Mouse (Mus musculus): Measurements from ENCODE around the gene Tnr. TPM values are rescaled to one million over a fixed set of nuclear protein-coding genes. Genes with fewer than 3 reads are reported as not detected.

The Tnr gene
- total RNA-seq, 2 experiments from 2014 or later = not detected

- no peak for ATAC-seq (replicated peaks; ENCODE audit: low FRiP score, poor library complexity, severe bottlenecking)
Measured at GRCm38 (mm10) chr1:159615686-159616085, 92.1 kb downstream of the Tnr start.

GRCm38 (mm10) chr1:159619205-159619604, 95.6 kb downstream of the Tnr start:
- ATAC-seq (replicated peaks; ENCODE audit: low FRiP score, poor library complexity, severe bottlenecking) = no peak

GRCm38 (mm10) chr1:159621321-159621720, 97.8 kb downstream of the Tnr start:
- no peak for ATAC-seq (replicated peaks; ENCODE audit: low FRiP score, poor library complexity, severe bottlenecking)

GRCm38 (mm10) chr1:159629119-159629518, 105.5 kb downstream of the Tnr start:
- ATAC-seq (replicated peaks; ENCODE audit: low FRiP score, poor library complexity, severe bottlenecking) = no peak

GRCm38 (mm10) chr1:159629822-159630589, 106.4 kb downstream of the Tnr start:
- no peak for ATAC-seq (replicated peaks; ENCODE audit: low FRiP score, poor library complexity, severe bottlenecking)

GRCm38 (mm10) chr1:159632558-159632957, 109.0 kb downstream of the Tnr start:
- no peak for ATAC-seq (replicated peaks; ENCODE audit: low FRiP score, poor library complexity, severe bottlenecking)

- ATAC-seq (replicated peaks; ENCODE audit: low FRiP score, poor library complexity, severe bottlenecking) = no peak
Measured at GRCm38 (mm10) chr1:159639408-159639807, 115.8 kb downstream of the Tnr start.

GRCm38 (mm10) chr1:159645719-159646118, 122.2 kb downstream of the Tnr start:
- ATAC-seq (replicated peaks; ENCODE audit: low FRiP score, poor library complexity, severe bottlenecking) = no peak

GRCm38 (mm10) chr1:159650486-159650885, 126.9 kb downstream of the Tnr start:
- no peak for ATAC-seq (replicated peaks; ENCODE audit: low FRiP score, poor library complexity, severe bottlenecking)

GRCm38 (mm10) chr1:159655241-159655640, 131.7 kb downstream of the Tnr start:
- ATAC-seq (replicated peaks; ENCODE audit: low FRiP score, poor library complexity, severe bottlenecking) = no peak

GRCm38 (mm10) chr1:159657856-159658542, 134.4 kb downstream of the Tnr start:
- no peak for ATAC-seq (replicated peaks; ENCODE audit: low FRiP score, poor library complexity, severe bottlenecking)

- ATAC-seq (replicated peaks; ENCODE audit: low FRiP score, poor library complexity, severe bottlenecking) = no peak
Measured at GRCm38 (mm10) chr1:159660620-159661501, 137.3 kb downstream of the Tnr start.

GRCm38 (mm10) chr1:159664496-159664895, 140.9 kb downstream of the Tnr start:
- ATAC-seq (replicated peaks; ENCODE audit: low FRiP score, poor library complexity, severe bottlenecking) = no peak

- ATAC-seq (replicated peaks; ENCODE audit: low FRiP score, poor library complexity, severe bottlenecking) = no peak
Measured at GRCm38 (mm10) chr1:159664945-159665344, 141.4 kb downstream of the Tnr start.

GRCm38 (mm10) chr1:159670629-159671150, 147.1 kb downstream of the Tnr start:
- no peak for ATAC-seq (replicated peaks; ENCODE audit: low FRiP score, poor library complexity, severe bottlenecking)

- no peak for ATAC-seq (replicated peaks; ENCODE audit: low FRiP score, poor library complexity, severe bottlenecking)
Measured at GRCm38 (mm10) chr1:159671181-159671580, 147.6 kb downstream of the Tnr start.

GRCm38 (mm10) chr1:159674240-159674639, 150.7 kb downstream of the Tnr start:
- ATAC-seq (replicated peaks; ENCODE audit: low FRiP score, poor library complexity, severe bottlenecking) = no peak

GRCm38 (mm10) chr1:159675472-159675871, 151.9 kb downstream of the Tnr start:
- ATAC-seq (replicated peaks; ENCODE audit: low FRiP score, poor library complexity, severe bottlenecking) = no peak

GRCm38 (mm10) chr1:159678221-159678935, 154.8 kb downstream of the Tnr start:
- ATAC-seq (replicated peaks; ENCODE audit: low FRiP score, poor library complexity, severe bottlenecking) = no peak

Measured in erythroid progenitor cell, adult 5-6 weeks (primary cell).